Mouse (Mus musculus) ZHBTc4 (cell line): Measurements from ENCODE around the gene Actn4.

ENCODE experiments used
- DNase-seq: peaks from one replicate; pipeline ENCODE4 v3.0.0-alpha.2; 2011; ENCODE audit warnings: low read depth, low spot score

Gene Actn4

GRCm38 (mm10) chr7:28950346-28951037, 11.6 kb downstream of the Actn4 start:
- DNase-seq, result no peak

DNA sequence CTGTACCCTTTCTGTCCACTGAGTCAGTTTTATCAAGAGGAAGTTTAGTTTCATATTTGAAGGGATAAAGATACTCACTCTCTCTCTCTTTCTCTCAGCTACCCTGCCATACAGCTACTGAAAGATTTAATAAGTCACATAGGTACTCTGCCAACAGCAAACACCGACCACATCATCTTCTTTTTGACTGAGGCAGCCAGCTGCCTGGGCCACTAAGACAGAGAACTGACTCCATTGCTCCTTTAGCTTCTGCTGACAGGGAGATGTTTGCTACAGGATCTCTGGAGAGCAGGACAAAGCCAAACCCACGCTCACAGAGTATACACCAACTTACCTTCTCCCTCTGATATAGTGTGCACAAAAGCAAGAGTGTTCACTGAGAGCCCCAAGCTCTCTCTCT, 12.8 kb downstream of the Actn4 start:
- DNase-seq, result no peak

DNA sequence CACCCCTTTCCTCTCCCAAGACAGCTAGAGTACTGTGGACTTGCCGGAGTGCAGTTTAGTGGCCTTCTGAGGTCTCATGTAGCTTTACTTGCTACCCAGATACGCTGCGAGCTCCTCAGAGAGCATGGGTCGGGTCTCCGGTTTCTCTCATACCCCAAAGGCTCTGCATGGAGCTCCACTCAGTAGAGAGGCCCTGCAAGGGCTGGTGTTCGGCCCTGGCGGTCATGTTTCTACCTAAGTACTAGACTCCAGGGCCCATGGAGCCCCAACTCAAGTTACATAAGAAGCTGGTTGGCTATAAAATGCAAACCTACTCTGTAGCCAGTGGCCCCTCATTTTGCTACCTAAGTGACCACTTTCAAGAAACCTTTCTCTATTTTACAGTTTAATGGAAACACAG, 13.4 kb downstream of the Actn4 start:
- no peak for DNase-seq

- DNase-seq, result no peak
Observed at GRCm38 (mm10) chr7:28946271-28946610, 15.9 kb downstream of the Actn4 start.

- peak; percentile 70 for DNase-seq
Observed at GRCm38 (mm10) chr7:28945416-28946270, 16.5 kb downstream of the Actn4 start.

DNA sequence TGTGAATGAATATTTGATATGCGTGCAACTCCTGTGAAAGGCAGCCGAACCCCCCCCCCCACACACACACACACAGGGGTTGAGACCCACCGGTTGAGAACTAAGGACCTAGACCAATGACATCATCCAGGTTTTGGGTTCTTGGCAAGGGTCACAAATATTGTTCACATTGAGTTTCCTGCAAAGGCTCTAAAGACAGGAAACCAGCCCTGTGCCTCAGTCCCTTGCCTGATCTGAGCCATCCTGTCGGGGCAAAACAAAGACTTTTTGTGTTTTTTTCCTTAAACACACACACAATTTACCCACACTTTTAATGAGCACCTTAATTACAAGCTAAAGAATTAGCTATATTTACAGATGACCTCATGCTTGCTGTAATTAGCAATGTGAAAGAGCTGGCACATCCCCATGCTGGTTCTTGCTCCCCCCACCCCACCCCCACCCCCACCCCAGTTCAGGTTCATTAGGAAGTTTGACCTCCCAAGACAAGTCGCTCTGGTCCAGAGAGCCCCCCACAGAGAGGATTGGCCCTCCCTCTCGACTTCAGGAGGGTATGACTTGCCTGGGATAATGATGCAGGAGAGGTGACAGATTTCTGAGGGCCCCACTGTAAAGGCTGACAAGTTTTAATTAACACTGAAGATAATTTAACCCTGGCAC, 17.3 kb downstream of the Actn4 start:
- DNase-seq, result no peak

DNA sequence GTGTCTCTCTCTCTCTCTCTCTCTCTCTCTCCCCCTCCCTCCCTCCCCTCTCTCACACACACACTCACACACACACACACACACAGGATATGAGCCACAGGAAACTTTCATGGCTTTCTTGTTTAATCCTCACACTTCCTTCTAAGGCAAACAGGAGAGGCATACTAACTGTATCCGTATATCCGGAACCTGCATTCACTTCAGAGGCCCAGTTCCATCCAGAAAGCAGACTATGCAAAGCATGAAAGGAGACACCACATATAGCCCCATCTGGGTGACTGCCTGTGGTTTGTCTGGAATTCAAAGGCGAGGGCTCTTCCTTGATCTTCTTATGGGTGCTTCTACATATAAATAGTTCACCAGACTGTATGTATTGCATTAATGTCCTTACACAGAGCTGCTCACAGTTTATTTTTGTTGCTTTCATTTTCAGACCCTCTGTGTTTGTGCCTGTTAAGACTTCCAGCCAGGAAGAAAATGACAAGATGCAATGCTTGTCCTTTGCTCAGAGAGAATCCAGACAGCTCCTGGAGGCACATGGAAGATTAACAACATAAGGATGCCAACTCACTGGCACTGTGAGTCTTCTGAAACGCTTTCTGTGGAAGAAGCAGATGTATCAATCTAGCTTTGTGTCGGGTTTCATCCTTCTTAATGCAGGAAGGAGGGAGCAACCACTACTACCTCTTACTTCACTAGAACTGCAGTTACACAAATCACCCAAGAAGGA, 18.5 kb downstream of the Actn4 start:
- DNase-seq, result peak; percentile 70

DNA sequence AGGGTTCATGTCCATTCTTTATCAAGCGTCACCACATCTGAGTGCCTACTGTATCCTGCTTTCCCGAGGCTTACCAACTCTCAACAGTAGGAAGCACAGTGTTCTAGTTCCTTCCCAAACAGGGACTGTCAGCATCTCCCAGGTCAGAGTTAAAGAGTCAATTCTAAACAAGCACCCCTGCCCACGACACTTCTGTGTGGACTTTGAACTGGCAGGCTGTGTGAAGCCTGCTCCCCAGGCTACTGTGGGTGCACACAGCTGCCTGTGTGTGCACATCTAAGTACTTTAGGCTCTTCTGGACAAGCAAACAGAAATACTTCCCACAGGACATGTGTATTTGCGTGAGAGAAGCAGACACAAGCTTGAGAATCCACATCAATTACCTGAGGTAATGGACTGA, 20.6 kb downstream of the Actn4 start:
- DNase-seq, result no peak

GRCm38 (mm10) chr7:28941129-28941528, 21.0 kb downstream of the Actn4 start:
- no peak for DNase-seq

- DNase-seq, result peak; percentile 52
Observed at GRCm38 (mm10) chr7:28939418-28940183, 22.5 kb downstream of the Actn4 start.

DNA sequence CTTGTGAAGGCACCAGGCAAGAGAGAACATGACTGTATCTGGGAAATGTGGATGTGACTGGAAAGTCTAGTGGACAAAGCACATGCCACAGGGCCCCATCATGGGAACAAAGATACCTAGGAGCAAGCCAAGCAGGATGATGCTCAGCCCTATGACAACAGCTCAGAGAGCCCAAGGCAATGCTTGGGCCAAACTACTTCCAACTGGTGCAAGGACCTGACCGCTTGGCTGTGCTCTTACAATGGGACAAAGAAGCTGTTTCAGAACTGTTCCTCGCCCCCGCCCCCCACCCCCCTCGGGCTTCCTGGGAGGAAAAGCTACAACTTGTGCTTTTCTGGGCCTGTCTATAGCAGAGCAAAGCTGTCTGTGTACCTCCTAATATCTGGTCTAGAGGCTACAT, 23.5 kb downstream of the Actn4 start:
- peak; percentile 78 for DNase-seq

GRCm38 (mm10) chr7:28936787-28937186, 25.4 kb downstream of the Actn4 start:
- DNase-seq, result peak; percentile 64

- DNase-seq, result no peak
Observed at GRCm38 (mm10) chr7:28933825-28934224, 28.3 kb downstream of the Actn4 start.

DNA sequence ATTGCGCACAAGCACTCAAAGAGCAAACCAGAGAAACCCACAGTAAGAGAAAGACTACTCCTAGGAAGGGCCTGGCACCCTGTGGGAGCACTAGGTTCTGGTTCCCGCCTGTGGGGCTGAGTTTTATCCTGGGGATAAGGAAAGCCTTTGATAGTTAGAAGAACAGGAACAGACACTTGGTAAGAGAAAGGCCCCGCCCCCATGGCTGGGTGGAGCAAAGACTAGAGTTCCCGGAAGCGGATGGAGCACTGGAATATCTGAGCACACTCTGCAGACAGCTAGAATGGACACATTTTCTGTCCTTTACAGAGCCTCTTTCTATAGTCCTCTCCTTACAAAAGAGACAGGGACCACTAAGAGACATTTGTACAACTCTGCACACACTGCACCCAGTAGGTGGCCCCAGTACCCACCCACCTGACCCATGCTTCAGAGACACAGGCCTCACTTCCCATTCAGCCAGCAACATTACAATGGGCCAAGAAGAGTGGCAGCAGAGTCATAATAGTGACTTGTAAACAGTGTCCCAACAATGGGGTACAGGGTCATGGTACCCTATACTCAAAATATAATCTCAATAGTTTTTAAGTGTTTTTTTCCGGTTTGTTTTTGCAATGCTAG, 29.6 kb downstream of the Actn4 start:
- peak; percentile 93 for DNase-seq

DNA sequence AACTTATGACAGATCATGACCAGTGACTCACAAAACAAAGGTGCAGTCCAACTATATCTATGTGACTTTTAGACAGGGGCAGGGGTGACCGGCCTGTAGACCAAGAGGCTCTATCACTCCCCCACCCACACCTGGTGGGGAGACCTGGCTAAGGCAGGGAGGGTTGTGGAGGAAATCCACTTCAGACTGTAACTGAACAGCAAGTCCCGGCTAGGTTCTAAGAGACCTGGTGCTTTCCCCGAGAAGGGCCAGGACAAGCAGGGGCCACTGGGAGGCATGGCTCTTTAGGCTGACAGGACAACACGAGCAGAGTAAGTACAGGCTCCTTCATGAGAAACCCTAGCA, 30.5 kb downstream of the Actn4 start:
- no peak for DNase-seq

DNA sequence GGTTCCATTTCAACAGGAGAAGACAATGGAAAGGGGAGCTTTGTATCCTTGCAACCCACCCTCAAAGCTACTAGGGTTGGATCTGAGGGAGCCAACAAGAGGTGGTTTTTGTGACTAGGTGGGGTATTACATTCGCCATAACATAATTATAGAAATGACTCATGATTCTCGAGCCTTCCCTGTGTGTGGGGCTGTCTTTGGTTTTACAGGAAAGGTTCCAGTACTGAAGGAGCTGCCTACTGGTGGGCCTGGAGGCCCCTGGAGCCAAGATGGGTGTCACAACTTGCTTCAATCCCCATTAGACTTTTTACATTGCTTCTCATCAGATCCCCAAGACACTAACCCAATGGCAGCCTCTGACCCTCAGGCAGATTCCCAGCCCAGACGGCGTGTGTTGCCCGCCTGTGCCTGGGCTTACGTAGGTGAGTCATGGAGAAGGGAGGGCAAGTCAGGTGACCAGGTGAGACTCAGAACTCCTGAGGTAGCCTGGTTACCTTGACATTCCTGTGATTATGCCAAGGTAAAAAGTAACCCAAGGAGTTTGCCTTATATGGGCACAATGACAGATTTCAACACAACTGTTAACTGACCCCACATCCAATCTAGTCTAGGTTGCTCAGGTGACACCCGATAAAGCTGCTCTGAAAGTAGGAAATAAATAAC, 31.0 kb downstream of the Actn4 start:
- no peak for DNase-seq

- DNase-seq, result no peak
Observed at GRCm38 (mm10) chr7:28930320-28931031, 31.7 kb downstream of the Actn4 start.

DNA sequence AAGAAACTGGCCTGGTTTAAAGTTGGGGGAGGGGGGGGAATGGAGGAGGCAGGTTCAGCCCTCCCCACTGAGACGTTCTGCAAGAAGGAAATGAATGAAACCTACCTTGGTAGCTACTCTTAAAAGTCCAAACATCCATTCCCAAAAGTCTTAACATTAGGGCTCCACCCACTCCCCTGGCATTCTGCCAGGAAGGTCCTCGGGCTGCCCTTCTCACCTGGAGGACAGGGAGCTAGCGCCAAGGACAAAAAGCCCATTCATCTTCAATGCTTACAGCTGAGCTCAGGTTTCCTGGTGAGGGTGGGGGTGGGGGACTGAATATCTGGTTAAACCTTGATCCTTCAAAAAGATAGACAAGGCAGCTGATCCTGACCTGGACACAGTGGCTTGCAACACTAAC, 32.8 kb downstream of the Actn4 start:
- DNase-seq, result peak; percentile 57

DNA sequence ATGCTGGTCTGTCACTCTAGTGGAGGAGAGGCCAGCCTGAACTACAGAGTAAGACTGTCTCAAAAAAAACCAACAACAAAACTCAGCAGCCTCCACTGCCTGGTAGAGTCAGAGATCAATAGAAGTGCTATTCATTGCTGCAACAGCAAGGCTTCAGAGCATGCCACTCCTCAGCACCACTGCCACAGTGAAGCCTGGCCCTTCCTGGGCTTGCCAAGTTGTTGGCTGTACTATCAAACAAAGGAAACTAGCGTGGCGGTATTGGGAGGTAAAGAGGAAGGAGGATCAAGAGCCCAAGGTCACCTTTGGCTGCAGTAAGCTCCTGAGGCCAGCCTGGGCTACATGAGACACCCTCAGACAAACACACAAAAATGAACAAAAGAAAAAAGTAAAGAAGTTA, 36.0 kb downstream of the Actn4 start:
- DNase-seq, result peak; percentile 44

DNA sequence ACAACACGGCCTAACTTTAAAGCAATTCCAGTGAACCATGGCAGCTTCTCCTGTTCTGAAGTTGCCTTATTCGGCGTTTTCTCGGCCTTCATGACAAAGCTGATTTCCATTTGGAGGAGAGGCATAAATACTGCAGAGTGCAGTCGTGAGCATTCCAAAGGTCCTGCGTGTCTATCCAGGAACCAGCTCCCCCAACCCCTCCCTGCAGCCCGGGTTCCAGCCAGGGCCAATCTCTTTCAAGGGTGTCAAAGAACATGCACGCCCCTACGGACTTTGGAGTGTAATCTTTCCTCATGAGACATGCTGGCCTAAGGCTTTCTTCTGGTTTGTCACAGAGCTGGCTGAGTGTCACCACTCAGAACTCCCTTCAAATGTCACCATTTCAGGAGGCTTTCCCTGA, 36.8 kb downstream of the Actn4 start:
- DNase-seq, result peak; percentile 50
